Mouse (Mus musculus): Measurements from ENCODE around the gene Timp4.

The Timp4 gene

GRCm38 (mm10) chr6:115252099-115252873 lies at the start of gene Timp4:
TSS of gene Timp4 (minus strand) at chr6:115252205.
- no peak for DNase-seq (ENCODE audit: low read depth, low spot score)

- DNase-seq (ENCODE audit: low read depth, low spot score), result no peak
Measured at GRCm38 (mm10) chr6:115293877-115294276, 41.9 kb upstream of the Timp4 start.

- no peak for DNase-seq (ENCODE audit: low read depth, low spot score)
Measured at GRCm38 (mm10) chr6:115292621-115293020, 40.6 kb upstream of the Timp4 start.

GRCm38 (mm10) chr6:115291823-115292222 lies 39.8 kb upstream of the Timp4 start:
- DNase-seq (ENCODE audit: low read depth, low spot score), result no peak

GRCm38 (mm10) chr6:115291068-115291467 lies 39.1 kb upstream of the Timp4 start:
- DNase-seq (ENCODE audit: low read depth, low spot score), result no peak

- no peak for DNase-seq (ENCODE audit: low read depth, low spot score)
Measured at GRCm38 (mm10) chr6:115290561-115290960, 38.6 kb upstream of the Timp4 start.

- DNase-seq (ENCODE audit: low read depth, low spot score), result no peak
Measured at GRCm38 (mm10) chr6:115288223-115288622, 36.2 kb upstream of the Timp4 start.

GRCm38 (mm10) chr6:115286441-115286840 lies 34.4 kb upstream of the Timp4 start:
- no peak for DNase-seq (ENCODE audit: low read depth, low spot score)

GRCm38 (mm10) chr6:115284153-115284552 lies 32.1 kb upstream of the Timp4 start:
- no peak for DNase-seq (ENCODE audit: low read depth, low spot score)

- no peak for DNase-seq (ENCODE audit: low read depth, low spot score)
Measured at GRCm38 (mm10) chr6:115279639-115280038, 27.6 kb upstream of the Timp4 start.

- DNase-seq (ENCODE audit: low read depth, low spot score), result no peak
Measured at GRCm38 (mm10) chr6:115278086-115278485, 26.1 kb upstream of the Timp4 start.

GRCm38 (mm10) chr6:115275116-115275815 lies 23.3 kb upstream of the Timp4 start:
- DNase-seq (ENCODE audit: low read depth, low spot score), result no peak

GRCm38 (mm10) chr6:115274705-115275104 lies 22.7 kb upstream of the Timp4 start:
- no peak for DNase-seq (ENCODE audit: low read depth, low spot score)

GRCm38 (mm10) chr6:115273346-115273745 lies 21.3 kb upstream of the Timp4 start:
- DNase-seq (ENCODE audit: low read depth, low spot score), result no peak

- peak; percentile 54 for DNase-seq (ENCODE audit: low read depth, low spot score)
Measured at GRCm38 (mm10) chr6:115271866-115272271, 19.9 kb upstream of the Timp4 start.

GRCm38 (mm10) chr6:115271326-115271725 lies 19.3 kb upstream of the Timp4 start:
- no peak for DNase-seq (ENCODE audit: low read depth, low spot score)

GRCm38 (mm10) chr6:115270085-115270484 lies 18.1 kb upstream of the Timp4 start:
- DNase-seq (ENCODE audit: low read depth, low spot score), result no peak

GRCm38 (mm10) chr6:115269561-115269960 lies 17.6 kb upstream of the Timp4 start:
- DNase-seq (ENCODE audit: low read depth, low spot score), result no peak

- DNase-seq (ENCODE audit: low read depth, low spot score), result no peak
Measured at GRCm38 (mm10) chr6:115268551-115269385, 16.8 kb upstream of the Timp4 start.

- peak; percentile 53 for DNase-seq (ENCODE audit: low read depth, low spot score)
Measured at GRCm38 (mm10) chr6:115267916-115268315, 15.9 kb upstream of the Timp4 start.

GRCm38 (mm10) chr6:115266791-115267190 lies 14.8 kb upstream of the Timp4 start:
- DNase-seq (ENCODE audit: low read depth, low spot score), result no peak

- no peak for DNase-seq (ENCODE audit: low read depth, low spot score)
Measured at GRCm38 (mm10) chr6:115260507-115260906, 8.5 kb upstream of the Timp4 start.
